Mouse (Mus musculus): Measurements from ENCODE around the gene Rab3d.

GRCm38 (mm10) chr9:21926155-21926554, 8.2 kb upstream of the Rab3d start:
- TF ChIP-seq HCFC1 (IDR thresholded peaks at IDR 0.05; ENCODE audit: borderline replicate concordance, insufficient read depth, low read length) (no peak), CHD2 (IDR thresholded peaks at IDR 0.05; ENCODE audit: low read depth, low read length) (no peak), MAFK (IDR thresholded peaks at IDR 0.05; ENCODE audit: insufficient read depth, low read depth, low read length) (no peak)

Measured in ES-E14 (cell line).